Mouse (Mus musculus) cerebellum, adult 8-10 months (tissue): Measurements from ENCODE around the gene Rfx8.
"Not testable (repeated sequence)": the region's sequence is repeated elsewhere in the genome, so short reads cannot be mapped to it uniquely, and the experiment has no call there.

Experiments used
- DNase-seq: peaks from one replicate; pipeline ENCODE4 v3.0.0; 2022

The Rfx8 gene

GRCm38 (mm10) chr1:39687279-39687678 is 33.5 kb downstream of the Rfx8 start:
- no peak for DNase-seq

GRCm38 (mm10) chr1:39685841-39686240 is 35.0 kb downstream of the Rfx8 start:
- DNase-seq, result peak; percentile 49

GRCm38 (mm10) chr1:39681638-39682037 is 39.2 kb downstream of the Rfx8 start:
- no peak for DNase-seq

- DNase-seq, result no peak
Observed at GRCm38 (mm10) chr1:39680546-39680945, 40.3 kb downstream of the Rfx8 start.

- DNase-seq, result no peak
Observed at GRCm38 (mm10) chr1:39678883-39679282, 41.9 kb downstream of the Rfx8 start.

- DNase-seq, result no peak
Observed at GRCm38 (mm10) chr1:39676221-39676876, 44.4 kb downstream of the Rfx8 start.

- DNase-seq, result no peak
Observed at GRCm38 (mm10) chr1:39672362-39673105, 48.3 kb downstream of the Rfx8 start.

- no peak for DNase-seq
Observed at GRCm38 (mm10) chr1:39670211-39670935, 50.4 kb downstream of the Rfx8 start.

GRCm38 (mm10) chr1:39666751-39667252 is 54.0 kb downstream of the Rfx8 start:
- DNase-seq, result no peak

GRCm38 (mm10) chr1:39664039-39664625 is 56.7 kb downstream of the Rfx8 start:
- no peak for DNase-seq

GRCm38 (mm10) chr1:39663050-39663449 is 57.7 kb downstream of the Rfx8 start:
- no peak for DNase-seq

- DNase-seq, result no peak
Observed at GRCm38 (mm10) chr1:39656976-39657529, 63.7 kb downstream of the Rfx8 start.

- DNase-seq, result not testable (repeated sequence)
Observed at GRCm38 (mm10) chr1:39654901-39655300, 65.9 kb downstream of the Rfx8 start.

- DNase-seq, result no peak
Observed at GRCm38 (mm10) chr1:39653028-39653427, 67.8 kb downstream of the Rfx8 start.

- no peak for DNase-seq
Observed at GRCm38 (mm10) chr1:39651241-39651548, 69.6 kb downstream of the Rfx8 start, which contains the start of gene Creg2. Creg2 (minus strand) TSS chr1:39651474.

GRCm38 (mm10) chr1:39650435-39651240 is 70.2 kb downstream of the Rfx8 start:
- peak; percentile 39 for DNase-seq

GRCm38 (mm10) chr1:39649691-39650434 is 70.9 kb downstream of the Rfx8 start:
- DNase-seq, result no peak

- DNase-seq, result no peak
Observed at GRCm38 (mm10) chr1:39648584-39648983, 72.2 kb downstream of the Rfx8 start.

- no peak for DNase-seq
Observed at GRCm38 (mm10) chr1:39645905-39646759, 74.7 kb downstream of the Rfx8 start.

- no peak for DNase-seq
Observed at GRCm38 (mm10) chr1:39644333-39644732, 76.5 kb downstream of the Rfx8 start.
